Mouse (Mus musculus): Measurements from ENCODE around the gene Lonrf2.

The Lonrf2 gene

DNA sequence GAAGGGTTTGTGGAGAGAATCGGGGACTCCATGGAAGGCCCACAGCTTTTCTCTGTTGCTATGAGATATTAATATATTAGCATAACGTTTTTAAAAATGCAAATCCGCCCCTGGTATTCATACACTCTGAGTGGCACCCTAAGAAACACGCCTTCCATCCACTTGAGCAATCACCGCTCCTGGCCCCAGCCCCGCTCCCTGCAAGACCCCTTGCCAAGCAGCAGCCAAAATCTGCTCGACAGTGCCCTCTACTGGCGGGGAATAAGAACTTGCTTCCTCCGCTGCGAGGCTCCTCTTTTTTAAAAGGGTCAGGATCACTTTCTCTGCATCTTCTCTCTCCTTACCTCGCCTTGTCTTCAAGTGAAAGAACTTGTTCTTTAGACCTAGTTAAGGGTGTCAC, 68.7 kb downstream of the Lonrf2 start:
- DNase-seq (ENCODE audit: low spot score): peak; percentile 51

DNA sequence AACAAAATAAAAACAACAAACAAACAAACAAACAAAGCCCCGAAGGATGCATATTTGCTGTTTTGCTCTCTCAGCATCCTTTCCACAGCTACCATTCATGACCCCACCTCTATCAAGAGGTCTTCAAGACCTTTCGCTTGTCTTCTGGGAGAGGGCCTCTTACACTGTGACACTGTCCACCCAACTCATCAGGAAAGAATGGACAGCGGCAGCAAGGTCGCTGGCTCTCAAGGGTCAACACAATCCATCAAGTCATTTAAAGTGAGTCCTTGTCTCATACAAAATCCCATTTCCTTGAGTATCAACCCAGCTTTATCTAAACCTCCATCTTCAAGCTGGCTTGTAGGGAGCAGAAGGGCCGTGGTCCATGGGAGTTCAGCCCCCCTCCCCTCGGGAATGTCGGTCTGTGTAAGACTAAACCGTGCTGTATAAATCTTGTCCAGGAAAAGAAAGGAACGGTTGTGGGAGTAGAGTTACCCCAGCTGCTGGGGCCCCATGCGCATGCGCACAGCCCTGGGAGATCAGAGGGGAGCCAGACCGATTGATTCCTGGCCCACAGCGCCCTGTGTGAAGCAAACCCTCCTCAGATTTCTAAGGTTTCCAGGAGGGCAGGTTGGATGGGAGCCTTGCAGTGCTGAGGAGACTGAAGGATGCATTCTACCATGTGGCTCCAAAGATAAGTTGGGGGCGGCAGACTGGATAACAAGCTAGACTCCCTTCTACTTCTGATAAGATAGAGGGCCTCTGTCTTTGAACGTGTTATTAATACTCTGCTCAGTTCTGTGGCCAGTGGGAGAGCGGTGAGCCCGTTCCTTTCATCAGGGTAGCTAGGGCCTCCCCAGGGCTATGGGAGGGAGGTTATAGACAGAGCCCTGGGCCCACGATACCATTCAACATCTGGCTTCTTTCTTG, 69.6 kb downstream of the Lonrf2 start:
- DNase-seq (ENCODE audit: low spot score): peak; percentile 52

DNA sequence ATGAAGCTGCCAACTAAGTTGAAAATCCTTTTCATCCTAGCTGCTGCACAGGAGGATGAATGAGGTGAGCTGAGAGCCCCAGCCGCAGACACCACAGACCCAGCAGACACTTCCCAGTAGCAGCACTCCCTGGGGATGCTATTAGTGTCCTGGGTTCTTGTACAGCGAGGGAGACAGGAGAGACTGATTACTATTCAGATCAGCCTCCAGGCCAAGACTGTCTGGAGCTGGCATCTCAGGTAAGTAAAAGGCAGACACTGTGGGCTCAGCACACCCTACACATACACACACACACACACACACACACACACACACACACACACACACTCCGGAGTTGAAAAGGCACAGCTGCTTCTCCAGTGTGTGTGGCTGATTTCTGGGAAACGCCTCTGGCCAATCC, 70.3 kb downstream of the Lonrf2 start:
- DNase-seq (ENCODE audit: low spot score): no peak

GRCm38 (mm10) chr1:38763960-38764613, 72.4 kb downstream of the Lonrf2 start:
- DNase-seq (ENCODE audit: low spot score): no peak

- DNase-seq (ENCODE audit: low spot score): no peak
Observed at GRCm38 (mm10) chr1:38760424-38760823, 76.1 kb downstream of the Lonrf2 start.

DNA sequence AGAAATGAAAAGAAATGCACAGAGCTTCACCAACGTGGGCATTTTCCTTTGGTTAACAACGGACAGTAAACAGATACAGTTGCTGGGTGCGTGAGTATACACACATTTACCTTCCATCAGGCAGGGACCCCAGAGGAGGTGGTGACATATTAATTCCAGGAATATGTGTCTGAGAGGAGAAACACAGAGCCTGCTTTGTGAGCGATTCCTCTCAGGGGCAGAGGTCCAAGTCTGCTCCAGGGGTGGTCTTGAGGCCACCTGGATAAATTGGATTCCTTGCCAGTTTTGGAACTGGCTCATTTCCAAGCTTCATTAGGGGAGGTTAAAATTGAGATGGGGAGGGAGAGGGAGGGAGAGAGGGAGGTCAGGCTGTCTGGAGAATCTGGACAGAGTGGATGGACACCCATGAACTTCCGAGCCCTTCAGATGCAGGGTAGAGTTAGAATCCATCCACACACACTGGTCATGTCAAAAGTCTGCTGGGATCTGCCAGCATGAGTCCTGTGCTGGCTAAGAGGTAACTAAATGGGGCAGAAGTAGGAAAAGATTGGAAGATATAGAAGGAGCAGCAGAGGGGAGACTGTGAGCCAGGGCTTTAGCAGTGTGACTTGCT, 78.6 kb downstream of the Lonrf2 start:
- DNase-seq (ENCODE audit: low spot score): no peak

DNA sequence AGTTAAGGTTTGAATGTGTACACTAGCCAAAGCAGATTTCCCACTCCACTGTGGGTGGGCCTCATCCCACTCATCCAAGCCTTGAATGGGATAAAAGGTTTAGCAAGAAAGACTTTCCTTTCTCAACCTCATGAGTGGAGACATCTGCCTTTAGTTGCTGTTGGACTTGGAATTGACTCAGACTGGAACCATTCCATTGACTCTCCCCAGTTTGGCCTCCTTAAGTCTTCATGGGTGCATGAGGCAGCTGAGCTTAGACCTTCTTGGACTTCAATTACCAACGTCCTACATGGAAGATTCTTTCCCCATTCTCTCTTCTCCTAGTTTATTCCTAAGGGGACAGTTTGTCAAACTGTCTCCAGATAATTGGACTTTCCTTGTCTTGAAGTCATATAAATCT, 92.6 kb downstream of the Lonrf2 start:
- DNase-seq (ENCODE audit: low spot score): no peak
